Mouse (Mus musculus): ENCODE results near the gene Parp1. TPM values are rescaled to one million over a fixed set of nuclear protein-coding genes. Genes with fewer than 3 reads are reported as not detected.
"Not testable (repeated sequence)": the region's sequence is repeated elsewhere in the genome, so short reads cannot be mapped to it uniquely, and the experiment has no call there.

Parp1 gene
- total RNA-seq, 2 experiments from 2014 or later, result 61.6 to 73.8 TPM

DNA sequence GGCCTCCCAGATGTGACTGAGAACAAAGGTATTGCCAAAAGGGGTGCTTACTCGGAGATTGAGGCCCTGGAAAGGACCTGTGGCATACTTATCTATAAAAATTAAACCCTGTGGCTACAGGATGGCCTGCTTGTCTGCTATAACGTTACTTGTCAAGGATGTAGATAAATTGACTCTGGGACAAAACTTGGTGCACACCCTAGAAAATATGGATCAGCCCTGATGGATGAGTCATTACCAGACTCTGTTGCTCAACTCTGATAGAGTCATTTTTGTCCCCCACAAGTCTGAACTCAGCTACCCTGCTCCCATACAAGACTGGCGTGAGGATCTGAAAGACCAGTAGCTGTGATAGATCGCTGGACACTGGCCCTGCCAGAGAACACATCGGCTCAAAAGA lies 11.8 kb upstream of the Parp1 start:
- intact Hi-C loops (cut with DNase I), result loop anchor here (10.0 kb wide), 1 partner anchor 382 kb away; no protein-coding TSS in a partner anchor
- DNase-seq, result no peak

DNA sequence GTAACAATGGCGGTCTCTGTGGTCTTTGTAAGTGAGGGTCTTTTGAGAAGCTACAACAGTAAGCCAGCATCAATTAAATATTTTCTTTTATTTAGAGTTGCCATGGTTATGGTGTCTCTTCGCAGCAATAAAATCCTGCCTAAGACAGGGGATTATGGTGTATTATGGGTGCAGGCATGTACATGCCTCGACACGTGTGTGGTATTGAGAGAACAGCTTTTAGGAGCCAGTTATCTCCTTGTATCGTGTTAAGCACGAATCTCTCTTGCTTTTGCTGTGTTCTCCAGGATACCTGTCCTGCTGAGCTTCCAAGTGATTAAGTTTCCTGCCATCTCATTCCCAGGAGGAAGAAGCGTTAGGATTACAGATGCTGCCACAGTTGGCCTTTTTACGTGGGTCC lies 9.3 kb upstream of the Parp1 start:
- no peak for DNase-seq
- intact Hi-C loops (cut with DNase I), result loop anchor here (10.0 kb wide), 1 partner anchor 385 kb away; no protein-coding TSS in a partner anchor

DNA sequence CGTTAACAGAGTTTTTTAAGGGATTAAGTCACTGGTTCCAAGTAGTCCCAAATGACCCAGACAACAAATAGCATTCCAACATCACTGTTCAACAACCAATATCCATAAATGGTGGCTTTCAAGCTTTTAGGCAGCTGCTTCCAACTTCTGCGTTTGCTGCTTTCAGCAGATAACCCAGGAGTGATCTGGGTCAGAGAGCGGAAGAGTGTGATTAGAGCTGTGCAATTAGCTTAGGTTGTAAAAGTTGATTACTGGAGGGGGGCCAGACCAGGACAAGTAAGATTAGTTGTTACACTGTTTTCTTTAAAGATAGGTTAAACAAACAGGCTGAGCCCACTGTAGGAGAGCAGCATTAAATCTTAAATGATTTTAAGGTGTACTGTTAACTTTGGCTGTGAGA lies 7.5 kb upstream of the Parp1 start:
- DNase-seq, result no peak
- intact Hi-C loops (cut with DNase I), result no loop called here

DNA sequence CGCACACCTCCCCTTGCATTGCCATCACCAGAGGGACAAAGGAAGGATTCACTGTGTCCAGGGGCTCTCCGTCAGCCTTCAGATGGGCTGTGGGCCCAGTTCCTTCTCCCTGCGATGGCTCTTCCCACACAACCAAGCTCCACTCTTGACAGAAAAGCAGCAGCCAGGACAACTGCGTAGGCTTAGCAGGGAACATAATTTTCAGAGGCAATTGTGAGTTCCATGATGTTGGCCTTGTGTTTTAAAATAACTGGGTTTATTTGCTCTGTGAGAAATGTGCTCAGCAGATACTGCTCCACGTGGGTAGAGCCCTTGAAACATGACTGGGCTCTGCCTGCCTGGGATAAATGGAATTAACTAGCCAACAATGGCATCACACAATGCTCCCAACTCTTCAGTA lies 3.8 kb upstream of the Parp1 start:
- intact Hi-C loops (cut with DNase I), result no loop called here

DNA sequence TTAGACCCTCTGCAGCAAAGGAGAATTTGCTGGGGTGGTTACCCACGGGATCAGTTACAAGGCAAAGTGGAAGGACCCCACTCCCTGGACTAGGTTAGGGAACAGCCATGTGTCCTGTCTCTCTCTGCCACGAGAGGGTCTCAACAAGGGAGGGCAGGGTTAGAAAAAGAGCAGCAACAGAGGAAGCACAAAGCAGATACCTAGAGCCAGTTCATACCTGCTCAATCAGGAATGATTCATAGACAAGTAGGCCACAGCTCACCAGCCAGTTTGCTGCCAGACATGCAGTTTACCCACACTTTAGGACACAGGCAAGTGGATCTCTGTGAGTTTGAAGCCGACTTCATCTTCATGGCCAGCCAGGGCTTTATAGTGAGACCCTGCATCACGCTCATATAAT lies 963 bp upstream of the Parp1 start:
- DNase-seq, result no peak
- intact Hi-C loops (cut with DNase I), result no loop called here

More for the DNA sequence above, 3.8 kb upstream of the Parp1 start:
- DNase-seq, result no peak

DNA sequence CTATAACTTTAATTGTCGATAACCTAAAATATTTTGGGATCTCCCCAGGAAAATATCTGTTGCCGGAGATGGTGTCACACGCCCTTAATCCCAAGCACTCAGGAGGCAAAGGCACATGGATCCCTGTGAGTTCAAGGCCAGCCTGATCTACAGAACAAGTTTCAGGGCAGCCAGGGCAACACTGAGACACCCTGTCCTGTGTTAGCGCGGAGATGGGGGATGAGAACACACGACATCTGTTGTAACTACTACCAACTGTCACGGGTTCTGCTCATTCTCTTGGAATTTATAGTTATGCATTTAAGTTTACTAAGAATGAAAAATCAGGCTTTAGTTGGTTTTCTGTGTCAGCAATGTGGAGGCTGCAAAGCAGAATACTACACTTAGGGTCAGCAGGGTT lies 476 bp upstream of the Parp1 start:
- DNase-seq, result no peak
- intact Hi-C loops (cut with DNase I), result no loop called here

DNA sequence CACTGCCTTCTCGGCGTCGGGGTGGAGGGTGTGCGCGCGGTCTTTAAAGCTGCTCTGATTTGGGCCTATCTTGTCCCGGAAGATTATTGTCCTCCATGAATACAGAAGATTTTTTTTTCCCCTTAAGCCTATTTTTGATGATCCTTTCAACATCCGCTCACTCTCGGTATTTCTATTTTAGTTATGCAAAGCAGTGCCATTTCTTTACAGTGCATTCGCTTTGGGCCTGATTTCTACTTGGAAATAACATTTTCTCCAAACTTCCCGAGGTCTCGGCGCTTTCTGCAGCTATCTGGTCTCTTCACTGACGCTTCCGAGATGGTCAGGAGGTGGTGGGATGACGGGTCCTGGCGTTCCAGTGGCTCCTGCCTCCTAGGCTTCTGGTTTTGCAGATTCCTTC lies 729 bp downstream of the Parp1 start:
- DNase-seq, result no peak
- intact Hi-C loops (cut with DNase I), result no loop called here

DNA sequence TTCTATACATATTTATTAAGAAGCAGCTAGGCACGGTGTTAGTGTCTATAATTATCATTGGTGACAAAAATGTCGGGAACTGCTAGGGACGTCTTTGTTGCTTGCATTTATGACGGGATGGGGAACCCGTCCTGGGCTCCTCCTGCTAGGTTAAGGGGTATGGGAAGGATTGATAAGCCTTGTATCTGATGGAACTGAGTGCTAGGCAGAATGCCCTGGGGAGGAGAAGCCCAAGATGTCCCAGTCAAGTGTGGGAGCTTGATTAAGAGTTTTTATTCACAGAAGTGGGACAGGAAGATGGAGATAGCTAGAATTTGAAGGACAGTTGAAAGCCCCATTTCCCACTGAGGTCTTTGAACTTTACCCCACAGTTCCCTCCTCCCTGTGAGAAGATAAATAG lies 1.5 kb downstream of the Parp1 start:
- DNase-seq, result no peak
- intact Hi-C loops (cut with DNase I), result no loop called here

DNA sequence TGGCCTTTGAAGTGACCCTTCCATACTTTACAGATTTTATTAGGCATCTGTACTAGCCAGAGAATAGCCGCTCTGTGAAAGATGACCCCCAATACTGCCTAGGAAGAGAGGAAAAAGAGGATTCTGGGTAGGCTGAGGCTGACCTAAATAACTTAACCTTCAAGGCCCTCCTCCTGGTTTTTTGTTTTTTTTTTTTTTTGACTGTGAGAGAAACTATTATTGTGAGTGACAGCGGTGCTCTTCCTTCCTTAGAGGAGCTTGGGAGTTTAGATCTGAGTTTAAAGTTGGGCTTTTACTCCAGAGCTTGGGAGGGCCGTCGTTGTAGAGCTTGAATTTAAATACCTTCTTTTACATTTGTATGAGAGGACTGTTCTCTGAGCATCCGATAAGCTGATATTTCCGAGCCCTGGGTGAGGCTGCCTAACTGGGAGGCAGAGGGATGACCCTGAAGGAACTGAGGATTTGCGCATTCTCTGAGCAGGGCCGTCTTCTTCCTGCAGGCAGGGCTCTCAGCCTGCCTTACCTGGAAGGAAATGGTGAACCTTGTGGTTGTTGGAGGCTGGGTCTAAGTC lies 2.4 kb downstream of the Parp1 start:
- no peak for DNase-seq
- intact Hi-C loops (cut with DNase I), result no loop called here

DNA sequence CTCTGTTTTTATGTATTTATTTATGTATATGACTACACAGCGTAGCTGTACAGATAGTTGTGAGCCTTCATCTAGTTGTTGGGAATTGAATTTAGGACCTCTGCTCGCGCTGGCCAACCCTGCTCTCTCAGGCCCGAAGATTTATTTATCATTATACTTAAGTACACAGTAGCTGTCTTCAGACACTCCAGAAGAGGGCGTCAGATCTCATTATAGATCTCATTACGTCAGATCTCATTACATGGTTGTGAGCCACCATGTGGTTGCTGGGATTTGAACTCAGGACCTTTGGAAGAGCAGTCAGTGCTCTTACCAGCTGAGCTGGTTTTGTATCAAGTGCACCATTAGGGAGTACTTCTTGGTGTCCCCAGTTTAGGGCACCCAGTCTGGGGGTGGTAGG lies 3.0 kb downstream of the Parp1 start:
- intact Hi-C loops (cut with DNase I); DNase-seq: not testable (repeated sequence)

DNA sequence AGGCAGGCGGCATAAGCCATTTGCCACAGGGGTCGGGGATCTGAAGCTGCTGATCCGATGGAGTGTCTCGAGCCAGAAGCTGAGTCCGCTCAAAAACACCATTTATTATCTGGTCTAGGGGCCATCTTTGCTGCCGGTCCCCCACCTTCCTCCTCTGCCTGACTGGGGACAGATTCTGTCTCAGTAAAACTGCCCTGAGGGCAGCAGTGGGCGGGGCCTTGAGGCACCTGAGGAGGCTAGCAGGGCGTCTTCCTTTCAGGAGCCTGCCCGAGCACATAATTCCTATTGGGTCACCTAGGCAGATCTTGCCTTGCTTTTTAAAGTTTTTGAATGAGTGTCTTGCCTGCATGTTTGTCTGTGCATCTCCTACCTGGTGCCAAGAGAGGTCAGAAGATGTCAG lies 3.4 kb downstream of the Parp1 start:
- intact Hi-C loops (cut with DNase I), result no loop called here
- no peak for DNase-seq

DNA sequence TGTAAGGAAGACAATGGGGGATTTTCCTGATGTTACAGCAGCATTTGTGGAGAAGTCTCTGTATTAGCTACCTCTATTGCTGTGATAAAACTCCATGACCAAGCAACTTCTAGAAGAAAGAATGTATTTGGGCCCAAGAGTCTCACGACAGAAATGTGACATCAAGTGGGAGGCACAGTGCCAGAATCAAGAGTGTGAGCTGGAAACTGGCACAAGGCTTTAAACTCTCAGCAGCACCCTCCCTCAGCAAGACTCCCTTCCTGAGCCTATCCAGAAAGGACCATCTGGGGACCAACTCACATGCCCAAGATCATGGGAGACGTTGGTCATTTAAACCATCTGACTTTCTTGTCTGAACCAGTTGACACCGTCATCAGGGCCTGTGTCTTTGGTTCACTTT lies 7.8 kb downstream of the Parp1 start:
- no peak for DNase-seq
- intact Hi-C loops (cut with DNase I), result no loop called here

DNA sequence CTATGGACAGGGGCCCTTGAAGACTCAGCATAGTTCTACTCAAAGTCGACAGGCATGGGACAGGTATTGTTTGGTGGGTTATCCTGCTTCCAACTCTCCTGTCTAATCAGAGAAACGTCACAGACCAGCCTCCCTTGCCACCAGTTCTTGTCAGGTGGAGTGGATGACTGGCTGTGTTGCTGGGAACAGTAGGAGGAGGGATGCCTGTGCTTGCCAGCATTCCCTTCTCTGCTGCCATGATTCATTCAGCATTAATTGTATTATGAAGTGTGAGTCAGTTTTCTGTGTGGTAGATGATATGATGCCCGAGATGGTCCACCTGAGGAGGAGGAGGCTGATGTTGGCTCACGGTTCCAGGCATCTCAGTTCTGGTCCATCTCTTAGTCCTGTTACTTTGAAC lies 9.1 kb downstream of the Parp1 start:
- intact Hi-C loops (cut with DNase I), result no loop called here
- no peak for DNase-seq

DNA sequence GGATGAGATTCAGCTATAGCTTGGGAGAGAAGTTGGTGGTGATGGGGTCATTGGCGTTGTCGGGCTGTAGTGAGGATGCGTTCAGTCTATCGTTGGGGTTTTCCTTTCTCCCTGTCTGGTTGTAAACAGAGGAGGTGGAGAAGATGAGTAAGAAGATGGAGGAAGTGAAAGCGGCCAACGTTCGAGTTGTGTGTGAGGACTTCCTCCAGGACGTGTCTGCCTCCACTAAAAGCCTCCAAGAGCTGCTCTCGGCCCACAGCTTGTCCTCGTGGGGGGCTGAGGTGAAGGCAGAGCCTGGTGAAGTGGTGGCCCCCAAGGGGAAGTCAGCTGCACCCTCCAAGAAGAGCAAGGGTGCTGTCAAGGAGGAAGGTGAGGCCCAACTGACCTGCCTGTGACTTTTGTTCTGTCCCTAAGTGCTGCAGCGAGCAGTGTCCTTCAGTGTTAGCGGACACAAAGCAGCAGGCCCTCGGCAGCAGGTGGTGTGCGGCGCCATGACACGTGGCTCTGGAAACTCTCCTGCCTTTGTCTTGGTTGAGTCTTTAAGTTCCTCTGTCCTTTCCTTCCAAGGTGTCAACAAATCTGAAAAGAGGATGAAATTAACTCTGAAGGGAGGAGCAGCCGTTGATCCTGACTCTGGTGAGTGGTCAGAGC lies 19.2 kb downstream of the Parp1 start:
- peak; percentile 21 to 24 for DNase-seq
- intact Hi-C loops (cut with DNase I), result no loop called here

DNA sequence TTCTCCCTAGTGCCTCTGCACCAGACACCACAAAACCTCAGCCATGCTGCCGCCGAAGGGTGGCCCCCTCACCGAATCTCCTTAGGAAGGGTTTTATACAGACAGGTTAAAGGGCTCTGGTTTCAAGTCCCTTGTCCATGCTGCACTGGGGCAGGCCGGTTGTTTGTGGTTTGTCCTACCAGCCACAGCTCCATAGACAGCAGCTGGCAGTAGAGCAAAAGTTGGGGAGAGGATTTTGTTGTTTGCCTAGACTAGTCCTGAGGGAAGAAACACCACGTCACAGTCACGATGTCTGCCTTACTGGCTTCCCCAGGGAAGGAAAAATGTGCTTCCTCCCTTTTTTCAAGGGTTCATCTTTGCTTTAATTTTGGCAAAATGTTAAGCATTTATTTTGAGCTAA lies 31.9 kb downstream of the Parp1 start:
- intact Hi-C loops (cut with DNase I), result loop anchor here (2.0 kb wide), 1 partner anchor 40 kb away; the partner anchor contains the start of gene Lin9

DNA sequence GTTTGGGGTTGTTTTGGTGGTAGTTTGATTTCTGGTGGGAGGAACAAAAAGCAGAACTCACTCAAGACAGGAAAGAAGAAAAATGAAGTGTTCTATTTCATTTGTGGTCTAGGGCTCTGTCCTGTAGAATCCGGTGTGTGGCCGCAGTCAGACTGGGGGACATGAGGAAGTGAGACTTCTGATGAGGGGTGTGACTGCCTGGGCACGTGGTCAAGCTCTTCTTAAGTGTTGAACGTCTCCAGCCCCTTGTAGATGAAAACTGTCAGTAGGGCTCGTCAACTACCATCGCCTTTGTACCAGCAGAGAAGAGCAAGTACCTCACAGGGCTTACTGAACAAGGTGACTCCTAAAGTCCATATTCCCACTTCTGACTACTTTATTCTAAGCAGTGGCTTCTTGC lies 33.1 kb downstream of the Parp1 start:
- intact Hi-C loops (cut with DNase I), result loop anchor here (2.0 kb wide), 1 partner anchor 39 kb away; the partner anchor contains the start of gene Lin9
- DNase-seq, result peak in 1 of 2 experiments; percentile 24

More for the DNA sequence above, 31.9 kb downstream of the Parp1 start:
- DNase-seq, result no peak

DNA sequence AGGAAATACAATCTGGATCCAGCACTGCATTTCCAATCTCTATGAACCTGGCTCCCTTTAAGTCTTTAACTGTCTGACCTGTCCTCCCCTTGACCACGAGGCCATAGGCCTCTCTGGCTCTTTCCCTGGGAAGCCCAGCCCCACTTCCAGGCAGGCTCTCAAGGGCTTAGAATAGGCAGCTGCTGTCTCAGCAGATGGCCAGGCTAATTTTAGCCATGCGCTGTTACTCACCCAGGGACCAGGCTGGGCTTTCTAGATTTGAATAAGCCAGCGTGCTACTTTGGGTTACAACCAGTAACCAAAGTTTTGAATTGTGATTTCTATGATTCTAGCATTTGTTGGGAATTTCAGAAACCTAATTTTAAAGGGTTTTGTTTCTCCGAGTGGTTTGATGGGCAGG lies 35.9 kb downstream of the Parp1 start:
- intact Hi-C loops (cut with DNase I), result no loop called here
- DNase-seq, result peak; percentile 45 to 54

DNA sequence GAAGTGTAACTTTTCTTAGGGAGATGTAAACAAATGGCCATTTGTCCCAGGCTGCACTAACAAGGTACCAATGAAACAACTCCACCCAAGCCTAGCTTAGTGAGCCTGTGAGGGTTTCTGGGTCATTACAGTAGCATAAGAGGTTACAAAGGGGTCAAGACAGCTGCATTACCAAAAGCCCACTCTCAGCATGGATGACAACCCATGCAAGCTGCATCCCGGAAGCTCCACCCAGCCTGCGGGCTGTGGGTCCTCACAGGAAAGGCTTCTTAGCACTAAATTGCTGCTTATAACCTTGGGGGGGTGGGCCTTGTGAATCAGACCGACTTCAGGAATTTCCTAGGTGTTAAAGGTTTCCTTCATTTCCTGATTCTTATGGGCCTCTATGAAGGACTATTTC lies 37.4 kb downstream of the Parp1 start:
- intact Hi-C loops (cut with DNase I), result no loop called here
- no peak for DNase-seq

DNA sequence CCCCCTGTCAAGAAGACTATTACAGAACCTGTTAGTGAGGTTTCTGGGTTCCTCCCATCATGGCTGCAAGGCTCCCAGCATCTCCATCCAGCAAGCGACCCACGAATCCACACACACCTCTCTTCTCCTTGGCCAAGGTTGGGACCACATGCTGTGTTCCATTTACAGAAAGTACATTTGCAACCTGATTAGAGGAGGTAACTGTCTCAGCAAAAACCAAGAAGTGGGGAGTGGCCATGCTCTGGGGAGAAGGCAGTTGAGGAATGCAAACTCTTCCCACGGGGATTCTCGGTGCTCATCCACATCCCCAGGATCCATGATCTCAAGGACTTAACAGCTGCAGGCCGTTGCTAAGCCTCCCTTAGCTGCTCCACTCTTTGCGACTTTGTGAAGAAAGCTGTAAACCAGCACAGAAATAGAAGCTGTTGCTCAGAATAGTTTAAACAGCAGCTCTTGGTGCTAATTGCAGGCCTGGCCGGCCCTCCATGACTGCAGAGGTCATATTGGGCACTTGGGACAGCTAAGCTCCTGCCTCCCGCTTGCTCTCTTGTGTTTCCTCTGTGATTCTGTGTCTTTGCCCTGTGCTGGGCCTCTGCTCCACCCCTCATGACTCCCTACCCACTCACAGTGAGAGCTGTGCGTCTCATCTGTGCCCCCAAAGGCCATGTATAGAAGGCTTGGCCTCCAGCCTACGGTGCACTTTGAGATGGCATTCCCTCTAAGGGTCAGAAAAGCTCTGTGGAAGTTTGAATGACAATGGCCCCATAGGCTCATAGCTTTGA lies 38.3 kb downstream of the Parp1 start:
- intact Hi-C loops (cut with DNase I), result loop anchor here (1.0 kb wide), 1 partner anchor 9 kb away; no protein-coding TSS in a partner anchor
- no peak for DNase-seq

DNA sequence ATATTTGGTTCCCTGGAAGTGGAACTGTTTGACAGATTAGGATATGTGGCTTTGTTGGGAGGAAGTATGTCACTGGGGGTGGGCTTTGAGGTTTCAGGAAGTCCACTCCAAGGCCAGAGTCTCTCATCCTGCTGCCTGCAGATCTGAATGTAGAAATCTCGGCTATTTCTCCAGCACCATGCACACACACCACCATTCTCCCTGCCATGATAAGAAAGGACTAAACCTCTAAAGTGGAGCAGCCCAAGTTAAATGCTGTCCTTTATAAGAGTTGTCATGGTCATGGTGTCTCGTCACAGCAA lies 38.8 kb downstream of the Parp1 start:
- no peak for DNase-seq
- intact Hi-C loops (cut with DNase I), result loop anchor here (1.0 kb wide), 1 partner anchor 9 kb away; no protein-coding TSS in a partner anchor

DNA sequence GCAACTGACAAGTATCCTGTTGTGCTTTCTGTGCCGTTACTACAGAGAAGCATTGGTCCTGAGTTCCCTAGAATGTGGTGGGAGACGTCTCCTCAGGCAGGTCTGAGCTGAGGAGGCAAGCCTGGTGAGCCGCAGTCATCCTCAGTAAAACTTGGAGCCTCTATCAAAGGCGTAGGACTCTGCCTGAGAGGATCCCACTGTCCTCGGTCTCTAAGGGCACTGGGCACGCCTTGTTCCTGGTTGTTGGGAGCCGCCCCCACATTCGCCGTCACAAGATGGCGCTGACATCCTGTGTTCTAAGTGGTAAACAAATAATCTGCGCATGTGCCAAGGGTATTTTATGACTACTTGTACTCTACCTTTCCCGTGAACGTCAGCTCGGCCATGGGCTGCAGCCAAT lies 43.1 kb downstream of the Parp1 start:
- intact Hi-C loops (cut with DNase I), result not testable (repeated sequence)

DNA sequence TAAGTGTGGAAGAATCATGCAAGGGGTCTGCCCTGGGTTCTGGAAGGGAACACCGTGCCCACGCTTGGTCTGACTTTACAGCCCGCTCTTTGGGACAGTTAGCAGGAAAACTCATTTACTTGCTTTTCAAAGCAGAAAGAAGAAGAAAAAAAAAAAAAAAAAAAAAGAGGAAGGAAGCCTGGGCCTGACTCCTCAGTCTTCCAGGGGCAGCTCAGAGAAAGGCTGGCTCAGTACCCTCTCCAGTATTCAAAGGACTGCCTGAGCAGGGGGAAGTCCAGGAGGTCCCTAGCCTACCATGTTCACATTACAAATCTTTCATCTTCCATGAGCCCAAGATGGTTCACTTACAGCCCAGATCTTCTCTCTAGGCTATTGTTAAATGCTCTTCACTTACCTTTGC lies 48.0 kb downstream of the Parp1 start:
- DNase-seq, result no peak
- intact Hi-C loops (cut with DNase I), result loop anchor here (1.0 kb wide), 1 partner anchor 9 kb away; no protein-coding TSS in a partner anchor

More for the DNA sequence above, 43.1 kb downstream of the Parp1 start:
- not testable (repeated sequence) for DNase-seq
